Mouse (Mus musculus): ENCODE data around the gene Zfp408.

- TF ChIP-seq CTCF (IDR thresholded peaks at IDR 0.05; ENCODE audit: borderline replicate concordance, insufficient read depth, low read depth, low read length) (no peak), POLR2A (IDR thresholded peaks at IDR 0.05; ENCODE audit: borderline replicate concordance, insufficient read depth, low read length) (no peak)
Measured at GRCm38 (mm10) chr2:91652863-91653262, 3.3 kb upstream of the Zfp408 start.
